Mouse (Mus musculus): ENCODE results near the gene Zfp276. TPM values are rescaled to one million over a fixed set of nuclear protein-coding genes. Genes with fewer than 3 reads are reported as not detected.
A peak's percentile ranks its signal among the peaks of the same experiment; 100 is the strongest.

The Zfp276 gene
- polyA plus RNA-seq, 1 experiment from 2014 or later = 22.1 TPM

GRCm38 (mm10) chr8:123232553-123232952, 21.4 kb upstream of the Zfp276 start:
- peaks cover 45% of the 10 kb centered on the region for H3K27me3 ChIP-seq
- WGBS = 27% methylated on average over 7 of the region's 7 CpGs
- no peak overlapping the region for H3K4me2 ChIP-seq
- H3K27ac ChIP-seq (replicated peaks) = no peak overlapping the region
- no peak overlapping the region for H3K4me3 ChIP-seq
- no peaks in the 10 kb centered on the region for H3K9me3 ChIP-seq
- no peak for ATAC-seq (ENCODE audit: low read depth)
- no peak overlapping the region for H3K9ac ChIP-seq
- H3K4me1 ChIP-seq (replicated peaks) = peaks cover 35% of the 10 kb centered on the region
- peaks cover 29% of the 10 kb centered on the region for H3K36me3 ChIP-seq

DNA sequence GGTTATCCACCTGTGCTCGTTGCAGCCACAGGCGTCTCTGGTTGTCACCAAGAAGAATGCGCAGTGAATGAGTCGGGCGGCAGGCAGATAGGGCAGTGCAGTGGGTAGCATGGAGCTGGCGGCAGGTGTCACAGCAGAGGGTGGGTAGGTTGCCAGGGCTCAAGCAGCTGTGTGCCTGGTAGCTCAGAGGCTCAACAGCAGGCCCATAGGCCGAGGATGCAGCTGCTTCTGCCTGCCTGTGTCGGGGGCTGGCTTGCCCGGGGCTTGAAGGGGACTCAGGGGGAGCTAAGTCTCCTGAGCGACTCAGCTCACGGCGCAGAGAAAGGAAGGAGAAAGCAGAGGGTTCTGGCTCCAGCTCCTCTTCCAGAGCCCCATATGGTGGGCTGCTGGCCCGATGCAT, 20.7 kb upstream of the Zfp276 start:
- no peaks in the 10 kb centered on the region for H3K9me3 ChIP-seq
- H3K36me3 ChIP-seq = peaks cover 21% of the 10 kb centered on the region
- 51% methylated on average over 13 of the region's 13 CpGs for WGBS
- H3K4me1 ChIP-seq (replicated peaks) = peaks cover 35% of the 10 kb centered on the region
- ATAC-seq (ENCODE audit: low read depth) = no peak
- H3K4me2 ChIP-seq = no peak overlapping the region
- H3K27ac ChIP-seq (replicated peaks) = no peak overlapping the region
- H3K9ac ChIP-seq = no peak overlapping the region
- peaks cover 45% of the 10 kb centered on the region for H3K27me3 ChIP-seq
- H3K4me3 ChIP-seq = no peak overlapping the region

DNA sequence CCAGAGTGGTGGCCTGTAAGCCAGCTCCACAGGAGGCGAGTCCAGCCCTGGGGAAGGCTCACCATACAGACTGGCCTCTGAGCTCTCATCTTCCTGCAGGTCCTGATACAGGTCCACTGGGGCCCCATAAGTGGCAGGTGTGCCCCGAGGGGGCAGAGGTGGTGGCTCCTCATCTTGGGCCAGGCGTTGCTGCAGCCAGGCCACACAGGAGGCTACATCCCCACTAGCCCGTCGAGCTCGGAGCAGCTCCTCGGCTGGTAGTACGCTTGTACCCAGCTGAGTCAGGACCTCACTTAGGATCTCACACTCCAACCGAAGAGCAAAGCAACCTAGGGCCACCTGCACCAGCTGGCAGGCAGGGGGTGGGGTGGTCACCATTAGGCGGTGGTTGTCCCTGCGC, 20.2 kb upstream of the Zfp276 start:
- WGBS = 78% methylated on average over 11 of the region's 11 CpGs
- Histone ChIP-seq H3K27ac (replicated peaks) (no peak overlapping the region), H3K4me2 (no peak overlapping the region), H3K36me3 (peaks cover 16% of the 10 kb centered on the region), H3K9ac (no peak overlapping the region), H3K9me3 (no peaks in the 10 kb centered on the region), H3K27me3 (peaks cover 45% of the 10 kb centered on the region), H3K4me1 (replicated peaks) (peaks cover 35% of the 10 kb centered on the region), H3K4me3 (no peak overlapping the region)
- ATAC-seq (ENCODE audit: low read depth) = no peak

DNA sequence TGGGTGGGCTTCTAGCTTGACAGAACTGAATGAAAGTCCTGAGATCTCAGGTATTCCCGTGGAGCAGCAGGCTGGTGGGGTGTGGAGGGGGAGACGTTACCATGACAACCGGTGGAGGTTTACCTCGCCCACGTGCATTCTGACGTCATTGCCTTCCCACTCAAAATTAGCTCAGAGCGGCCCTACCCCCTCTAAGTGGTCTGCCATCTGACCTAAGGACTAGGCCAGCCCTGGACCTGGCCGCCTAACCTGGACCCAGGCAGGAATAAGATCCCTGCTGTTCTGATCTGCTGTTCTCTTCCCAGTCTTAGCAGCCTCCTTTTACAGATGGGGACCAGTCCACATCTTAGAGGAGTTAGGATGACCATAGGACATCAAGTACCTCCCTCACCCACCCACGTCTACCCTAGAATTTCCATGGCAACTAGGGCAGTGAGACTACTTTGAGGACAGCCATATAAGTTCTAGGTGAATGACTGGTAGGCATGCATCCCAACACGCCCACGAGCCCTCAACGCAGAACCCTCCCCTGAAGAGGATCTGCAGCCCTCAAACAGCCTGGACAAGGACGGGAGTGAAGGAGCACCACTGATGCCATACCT, 19.0 kb upstream of the Zfp276 start:
- Histone ChIP-seq H3K27ac (replicated peaks) (no peak overlapping the region), H3K36me3 (peaks cover 4% of the 10 kb centered on the region; the same call in 1 of the 2 replicates), H3K9ac (peak overlapping the region; percentile 69), H3K4me3 (peak overlapping the region; percentile 45), H3K9me3 (no peaks in the 10 kb centered on the region), H3K4me2 (peak overlapping the region; percentile 73), H3K27me3 (peaks cover 45% of the 10 kb centered on the region), H3K4me1 (replicated peaks) (peaks cover 35% of the 10 kb centered on the region)
- ATAC-seq (ENCODE audit: low read depth) = no peak
- 28% methylated on average over 13 of the region's 13 CpGs for WGBS

GRCm38 (mm10) chr8:123235520-123236497, 18.2 kb upstream of the Zfp276 start, which contains the start of gene Spata2l:
Gene Spata2l, minus strand, starts transcription at chr8:123236233.
- peak within 1 kb of the TSS; percentile 45 for H3K4me3 ChIP-seq
- ATAC-seq (ENCODE audit: low read depth) = peak; percentile 80
- H3K27ac ChIP-seq (replicated peaks) = no peak within 1 kb of the TSS
- peaks cover 45% of the 10 kb centered on the region for H3K27me3 ChIP-seq
- H3K9me3 ChIP-seq = no peaks in the 10 kb centered on the region
- 1% methylated on average over 57 of the region's 57 CpGs for WGBS
- H3K9ac ChIP-seq = peak within 1 kb of the TSS; percentile 69
- H3K4me1 ChIP-seq (replicated peaks) = peaks cover 35% of the 10 kb centered on the region
- H3K4me2 ChIP-seq = peak within 1 kb of the TSS; percentile 73
- no peaks in the 10 kb centered on the region for H3K36me3 ChIP-seq

DNA sequence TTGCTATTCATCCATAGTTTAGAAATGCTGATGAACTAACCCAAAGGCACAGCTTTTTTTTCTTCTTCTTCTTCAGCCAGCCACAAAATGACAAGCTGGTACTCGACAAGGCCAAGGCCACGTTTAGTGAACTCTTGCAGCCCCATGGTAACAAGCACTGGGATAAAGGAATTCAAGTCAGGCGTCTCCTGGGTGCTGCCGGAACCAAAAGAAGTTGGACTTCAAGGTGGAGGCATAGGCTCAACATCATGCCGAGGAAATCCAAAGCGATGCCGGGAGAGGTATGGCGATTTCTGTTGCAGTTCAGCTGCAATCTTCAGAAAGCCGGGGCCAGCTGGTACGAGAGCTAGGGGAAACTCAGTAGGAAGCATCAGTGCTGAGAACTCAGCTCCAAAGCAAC, 14.6 kb upstream of the Zfp276 start:
- H3K4me1 ChIP-seq (replicated peaks) = peaks cover 21% of the 10 kb centered on the region
- no peaks in the 10 kb centered on the region for H3K9me3 ChIP-seq
- H3K9ac ChIP-seq = no peak overlapping the region
- no peak for ATAC-seq (ENCODE audit: low read depth)
- 83% methylated on average over 10 of the region's 10 CpGs for WGBS
- peaks cover 26% of the 10 kb centered on the region for H3K27me3 ChIP-seq
- no peak overlapping the region for H3K4me2 ChIP-seq
- H3K27ac ChIP-seq (replicated peaks) = no peak overlapping the region
- no peak overlapping the region for H3K4me3 ChIP-seq
- peaks cover 29% of the 10 kb centered on the region for H3K36me3 ChIP-seq

DNA sequence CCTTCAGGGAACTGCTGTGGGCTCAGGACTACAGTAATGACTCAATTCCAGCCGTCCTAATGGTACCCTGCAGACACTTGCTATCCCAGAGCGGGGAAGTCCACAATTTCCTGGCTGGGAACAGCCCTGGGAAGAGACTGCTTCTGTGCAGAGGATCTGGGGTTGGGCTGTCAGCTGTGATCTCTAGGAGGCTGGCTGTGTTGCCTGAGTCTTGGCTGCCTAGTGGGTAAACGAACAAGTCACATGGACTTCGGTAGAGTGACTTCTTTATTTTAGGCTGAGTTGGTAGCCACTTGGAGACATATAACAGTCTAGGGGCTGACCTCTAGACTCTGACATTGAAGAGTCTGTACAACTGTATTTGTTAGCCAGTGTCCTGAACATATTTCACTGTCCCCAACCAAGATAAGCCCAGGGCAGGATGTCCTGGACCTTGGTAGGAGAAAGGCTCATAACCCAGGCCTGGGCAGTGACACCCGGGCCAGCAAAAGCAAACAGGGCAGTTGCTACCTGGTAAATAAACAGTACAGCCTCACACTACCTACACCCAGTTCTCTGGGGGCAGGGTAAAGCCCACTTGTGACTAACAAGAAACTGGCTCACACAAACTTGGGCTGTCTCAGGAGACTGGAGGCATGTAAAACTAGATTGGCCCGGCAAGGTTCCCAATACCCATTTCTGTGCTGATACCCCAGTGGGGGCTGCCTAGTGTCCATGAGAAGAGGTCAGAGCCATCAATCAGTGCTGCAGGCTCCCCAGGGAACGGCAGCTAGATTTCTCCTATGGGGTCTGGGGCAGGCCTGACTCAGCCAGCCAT, 11.7 kb upstream of the Zfp276 start:
- H3K9ac ChIP-seq = no peak overlapping the region
- H3K9me3 ChIP-seq = no peaks in the 10 kb centered on the region
- H3K27me3 ChIP-seq = no peaks in the 10 kb centered on the region
- WGBS = 86% methylated on average over 7 of the region's 7 CpGs
- H3K4me3 ChIP-seq = no peak overlapping the region
- H3K4me1 ChIP-seq (replicated peaks) = no peaks in the 10 kb centered on the region
- peaks cover 58% of the 10 kb centered on the region for H3K36me3 ChIP-seq
- ATAC-seq (ENCODE audit: low read depth) = no peak
- H3K4me2 ChIP-seq = no peak overlapping the region
- no peak overlapping the region for H3K27ac ChIP-seq (replicated peaks)

GRCm38 (mm10) chr8:123243053-123243452, 10.9 kb upstream of the Zfp276 start:
- Histone ChIP-seq H3K4me2 (no peak overlapping the region), H3K27me3 (no peaks in the 10 kb centered on the region), H3K4me3 (no peak overlapping the region), H3K9me3 (no peaks in the 10 kb centered on the region), H3K27ac (replicated peaks) (no peak overlapping the region), H3K4me1 (replicated peaks) (no peaks in the 10 kb centered on the region), H3K9ac (no peak overlapping the region), H3K36me3 (peaks cover 66% of the 10 kb centered on the region)
- no peak for ATAC-seq (ENCODE audit: low read depth)
- 72% methylated on average over 11 of the region's 11 CpGs for WGBS

GRCm38 (mm10) chr8:123244382-123244781, 9.6 kb upstream of the Zfp276 start:
- Histone ChIP-seq H3K36me3 (peaks cover 79% of the 10 kb centered on the region), H3K9me3 (no peaks in the 10 kb centered on the region), H3K4me2 (no peak overlapping the region), H3K4me1 (replicated peaks) (no peaks in the 10 kb centered on the region), H3K27me3 (no peaks in the 10 kb centered on the region), H3K27ac (replicated peaks) (no peak overlapping the region), H3K4me3 (no peak overlapping the region), H3K9ac (no peak overlapping the region)
- 91% methylated on average over 4 of the region's 4 CpGs for WGBS
- no peak for ATAC-seq (ENCODE audit: low read depth)

DNA sequence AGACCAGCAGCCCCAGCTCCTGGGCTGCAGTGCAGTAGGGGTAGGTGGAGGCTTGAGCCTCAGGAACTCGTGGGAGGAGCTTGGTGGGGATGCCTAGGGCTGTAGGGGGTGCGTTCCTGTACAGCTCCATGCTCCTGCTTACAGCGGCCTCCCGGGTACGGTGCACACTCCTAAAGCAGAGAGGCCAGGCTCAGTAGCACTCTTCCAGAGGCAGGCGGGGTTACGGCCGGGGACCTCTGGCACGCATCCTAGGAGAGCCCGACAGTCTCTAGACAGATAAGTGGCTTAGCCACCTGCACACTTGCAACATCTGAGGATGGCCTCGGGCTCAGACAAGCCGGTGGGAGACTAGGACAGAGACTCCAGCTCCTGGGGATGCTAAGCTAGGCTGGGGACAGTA, 8.5 kb upstream of the Zfp276 start:
- H3K4me3 ChIP-seq = no peak overlapping the region
- H3K4me2 ChIP-seq = no peak overlapping the region
- no peak overlapping the region for H3K9ac ChIP-seq
- H3K9me3 ChIP-seq = no peaks in the 10 kb centered on the region
- 92% methylated on average over 12 of the region's 12 CpGs for WGBS
- no peak overlapping the region for H3K27ac ChIP-seq (replicated peaks)
- no peaks in the 10 kb centered on the region for H3K27me3 ChIP-seq
- no peak for ATAC-seq (ENCODE audit: low read depth)
- H3K36me3 ChIP-seq = peaks cover 91% of the 10 kb centered on the region
- no peaks in the 10 kb centered on the region for H3K4me1 ChIP-seq (replicated peaks)

GRCm38 (mm10) chr8:123247748-123248147, 6.2 kb upstream of the Zfp276 start:
- H3K27ac ChIP-seq (replicated peaks) = no peak overlapping the region
- peaks cover 7% of the 10 kb centered on the region for H3K4me1 ChIP-seq (replicated peaks)
- no peak overlapping the region for H3K4me2 ChIP-seq
- H3K36me3 ChIP-seq = peaks cover 94% of the 10 kb centered on the region
- no peaks in the 10 kb centered on the region for H3K27me3 ChIP-seq
- no peak overlapping the region for H3K9ac ChIP-seq
- ATAC-seq (ENCODE audit: low read depth) = no peak
- no peaks in the 10 kb centered on the region for H3K9me3 ChIP-seq
- 94% methylated on average over 6 of the region's 6 CpGs for WGBS
- H3K4me3 ChIP-seq = no peak overlapping the region

DNA sequence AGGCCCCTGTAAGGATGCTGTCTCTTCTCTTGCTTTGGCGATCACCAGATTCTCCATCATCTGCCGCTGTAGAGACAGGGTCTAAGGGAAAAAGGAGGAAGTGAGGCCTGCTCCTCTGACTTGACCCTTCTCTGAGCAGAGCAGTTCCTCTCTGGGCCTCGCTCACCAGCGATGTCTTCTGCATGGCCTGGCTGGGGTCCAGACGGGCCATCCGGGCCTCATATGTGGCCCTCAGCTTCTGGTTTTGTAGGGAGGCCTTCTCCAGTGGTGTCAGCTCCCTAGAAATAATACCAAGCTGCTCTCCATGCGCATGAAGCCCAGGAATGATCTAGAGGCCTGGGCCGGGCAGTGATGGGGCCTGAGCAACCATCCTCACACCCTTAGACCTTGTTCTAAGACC, 5.4 kb upstream of the Zfp276 start:
- Histone ChIP-seq H3K9me3 (no peaks in the 10 kb centered on the region), H3K4me2 (no peak overlapping the region), H3K9ac (no peak overlapping the region), H3K36me3 (peaks cover 86% of the 10 kb centered on the region), H3K4me1 (replicated peaks) (peaks cover 14% of the 10 kb centered on the region), H3K27me3 (no peaks in the 10 kb centered on the region), H3K27ac (replicated peaks) (no peak overlapping the region), H3K4me3 (no peak overlapping the region)
- WGBS = 92% methylated on average over 8 of the region's 8 CpGs
- ATAC-seq (ENCODE audit: low read depth) = no peak

Data from neural tube, embryonic 13.5 days (tissue).